Mouse (Mus musculus): Measurements from ENCODE around the gene Rbck1. TPM values are rescaled to one million over a fixed set of nuclear protein-coding genes. Genes with fewer than 3 reads are reported as not detected.
A peak's percentile ranks its signal among the peaks of the same experiment; 100 is the strongest.
"Not testable (repeated sequence)": the region's sequence is repeated elsewhere in the genome, so short reads cannot be mapped to it uniquely, and the experiment has no call there.

The Rbck1 gene
- polyA plus RNA-seq, 1 experiment: 76.2 TPM

DNA sequence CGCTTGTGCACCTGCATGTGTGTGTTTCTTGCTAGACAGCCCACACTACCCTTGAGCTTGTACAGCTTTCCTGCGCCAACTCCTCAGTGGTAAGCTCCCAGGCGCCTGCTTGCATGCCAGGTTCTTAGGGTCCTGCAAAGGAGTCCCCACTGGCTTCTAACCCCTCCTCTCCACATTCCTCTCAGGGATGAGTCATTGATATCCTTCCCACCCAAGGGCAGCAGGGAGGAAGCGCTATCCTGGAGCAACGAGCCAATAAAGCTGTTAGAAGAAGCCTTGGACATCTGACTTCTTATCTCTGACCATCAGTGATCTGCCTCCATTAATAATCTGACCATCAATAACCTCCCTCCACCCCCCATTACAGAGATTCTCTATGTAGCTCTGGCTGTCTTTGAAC lies 35.5 kb upstream of the Rbck1 start:
- Histone ChIP-seq H3K4me1 (ENCODE audit: control insufficient read depth, insufficient read depth, low read length) (peaks cover 11% of the 10 kb centered on the region), H3K4me3 (ENCODE audit: control insufficient read depth, low read depth, low read length) (no peak overlapping the region), H3K27me3 (ENCODE audit: control insufficient read depth, insufficient read depth, low read length) (no peaks in the 10 kb centered on the region), H3K36me3 (ENCODE audit: control insufficient read depth, insufficient read depth, low read length) (no peaks in the 10 kb centered on the region), H3K27ac (ENCODE audit: control insufficient read depth, insufficient read depth, low read depth, low read length) (no peak overlapping the region)
- TF ChIP-seq CTCF (IDR thresholded peaks at IDR 0.05; ENCODE audit: control insufficient read depth, insufficient read depth, insufficient replicate concordance, low read depth, low read length): no peak
- TF ChIP-seq POLR2A (IDR thresholded peaks at IDR 0.05; ENCODE audit: control insufficient read depth, low read depth, low read length): no peak

DNA sequence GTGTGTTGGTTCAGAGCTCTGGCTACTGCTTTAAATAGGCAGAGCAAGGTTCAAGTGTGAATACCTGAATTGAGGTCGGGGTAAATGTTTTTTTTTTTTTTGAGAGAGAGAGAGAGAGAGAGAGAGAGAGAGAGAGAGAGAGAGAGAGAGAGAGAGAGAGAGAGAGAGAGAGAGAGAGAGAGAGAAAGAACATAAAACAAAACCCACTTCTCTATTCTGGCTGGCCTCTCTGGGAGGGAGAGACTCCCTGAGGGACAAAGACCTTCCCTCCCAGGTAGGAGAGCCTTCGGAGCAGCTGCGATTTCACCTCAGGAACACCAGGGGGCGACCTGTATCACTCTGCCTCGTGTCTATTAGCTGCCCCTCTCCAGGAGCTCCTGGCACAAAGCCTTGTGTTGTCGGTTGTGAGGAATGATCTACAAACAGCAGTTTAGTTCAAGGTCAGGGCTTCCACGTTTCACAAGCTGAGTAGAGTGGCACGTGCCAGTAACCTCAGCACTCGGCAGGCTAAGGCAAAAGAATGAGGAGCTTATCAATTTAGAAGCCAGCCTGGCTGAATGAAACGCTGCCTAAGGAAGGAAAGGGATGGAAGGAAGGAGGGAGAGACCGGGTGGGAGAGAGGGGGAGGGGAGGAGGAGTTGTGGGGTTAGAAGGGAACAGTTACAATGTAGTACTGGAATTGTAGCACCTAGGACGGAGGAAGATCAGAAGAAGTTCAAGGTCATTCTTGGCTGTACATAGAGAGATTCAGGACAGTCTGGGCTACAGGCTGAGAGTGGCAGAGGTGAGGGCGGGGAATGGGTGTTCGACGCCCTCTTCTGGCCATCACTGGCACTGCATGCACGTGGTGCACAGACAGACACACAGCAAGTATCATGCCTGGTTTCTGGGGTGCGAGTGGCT lies 31.0 kb upstream of the Rbck1 start:
- H3K4me1 ChIP-seq (ENCODE audit: control insufficient read depth, insufficient read depth, low read length): peaks cover 4% of the 10 kb centered on the region
- peak overlapping the region; percentile 50 for H3K4me3 ChIP-seq (ENCODE audit: control insufficient read depth, low read depth, low read length)
- H3K27ac ChIP-seq (ENCODE audit: control insufficient read depth, insufficient read depth, low read depth, low read length): no peak overlapping the region
- no peak for TF ChIP-seq POLR2A (IDR thresholded peaks at IDR 0.05; ENCODE audit: control insufficient read depth, low read depth, low read length)
- TF ChIP-seq CTCF (IDR thresholded peaks at IDR 0.05; ENCODE audit: control insufficient read depth, insufficient read depth, insufficient replicate concordance, low read depth, low read length): peak; percentile 100
- no peaks in the 10 kb centered on the region for H3K36me3 ChIP-seq (ENCODE audit: control insufficient read depth, insufficient read depth, low read length)
- H3K27me3 ChIP-seq (ENCODE audit: control insufficient read depth, insufficient read depth, low read length): no peaks in the 10 kb centered on the region

DNA sequence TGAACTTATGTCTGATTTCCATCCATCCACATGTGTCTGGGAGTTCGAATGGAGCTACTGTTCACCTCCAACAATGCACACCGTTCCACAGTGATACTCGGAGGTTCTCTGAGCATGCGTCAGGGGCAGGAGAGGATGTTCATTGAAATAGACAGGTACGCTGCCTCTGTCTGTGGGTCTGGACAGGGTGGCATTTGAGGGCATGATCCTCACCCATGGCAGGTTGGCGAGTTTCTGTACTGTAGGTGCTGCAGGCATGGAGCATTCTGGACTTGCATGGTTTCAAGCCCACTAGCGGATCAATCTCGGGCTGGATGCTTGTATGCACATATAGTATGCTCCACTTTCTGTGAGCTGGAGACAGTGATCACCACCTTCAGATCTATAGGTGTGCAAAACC lies 28.7 kb upstream of the Rbck1 start:
- no peak overlapping the region for H3K27ac ChIP-seq (ENCODE audit: control insufficient read depth, insufficient read depth, low read depth, low read length)

DNA sequence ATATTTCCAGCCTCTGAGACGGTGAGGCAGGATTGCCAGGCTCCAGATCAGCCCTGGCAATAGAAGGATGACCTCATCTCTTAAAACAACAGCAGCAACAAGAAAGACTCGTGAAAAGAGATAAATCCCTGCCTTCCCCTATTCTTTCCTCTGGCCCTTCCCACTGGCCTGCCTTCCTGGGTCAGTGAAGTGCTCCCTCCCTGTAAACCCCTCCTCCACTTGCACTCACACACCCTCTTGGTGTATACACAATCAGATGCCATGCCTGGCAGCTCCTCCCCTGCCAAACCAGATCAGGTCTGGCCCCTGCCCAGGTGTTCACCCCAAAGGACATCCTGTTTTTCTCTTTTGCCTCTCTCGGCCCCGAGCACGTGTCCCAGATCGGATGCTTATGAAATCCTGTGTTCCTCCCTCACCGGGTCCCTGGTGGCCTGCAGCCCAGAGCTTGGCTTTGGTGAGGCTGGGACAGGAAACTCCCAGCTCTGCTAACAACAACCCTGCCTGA lies 27.9 kb upstream of the Rbck1 start:
- Histone ChIP-seq H3K27me3 (ENCODE audit: control insufficient read depth, insufficient read depth, low read length) (no peaks in the 10 kb centered on the region), H3K4me1 (ENCODE audit: control insufficient read depth, insufficient read depth, low read length) (peaks cover 4% of the 10 kb centered on the region), H3K4me3 (ENCODE audit: control insufficient read depth, low read depth, low read length) (no peak overlapping the region), H3K27ac (ENCODE audit: control insufficient read depth, insufficient read depth, low read depth, low read length) (no peak overlapping the region), H3K36me3 (ENCODE audit: control insufficient read depth, insufficient read depth, low read length) (no peaks in the 10 kb centered on the region)
- no peak for TF ChIP-seq CTCF (IDR thresholded peaks at IDR 0.05; ENCODE audit: control insufficient read depth, insufficient read depth, insufficient replicate concordance, low read depth, low read length)
- no peak for TF ChIP-seq POLR2A (IDR thresholded peaks at IDR 0.05; ENCODE audit: control insufficient read depth, low read depth, low read length)

More for the DNA sequence above, 28.7 kb upstream of the Rbck1 start:
- H3K27me3 ChIP-seq (ENCODE audit: control insufficient read depth, insufficient read depth, low read length): no peaks in the 10 kb centered on the region
- TF ChIP-seq POLR2A (IDR thresholded peaks at IDR 0.05; ENCODE audit: control insufficient read depth, low read depth, low read length) (no peak), CTCF (IDR thresholded peaks at IDR 0.05; ENCODE audit: control insufficient read depth, insufficient read depth, insufficient replicate concordance, low read depth, low read length) (no peak)
- no peaks in the 10 kb centered on the region for H3K36me3 ChIP-seq (ENCODE audit: control insufficient read depth, insufficient read depth, low read length)
- peaks cover 4% of the 10 kb centered on the region for H3K4me1 ChIP-seq (ENCODE audit: control insufficient read depth, insufficient read depth, low read length)
- no peak overlapping the region for H3K4me3 ChIP-seq (ENCODE audit: control insufficient read depth, low read depth, low read length)

DNA sequence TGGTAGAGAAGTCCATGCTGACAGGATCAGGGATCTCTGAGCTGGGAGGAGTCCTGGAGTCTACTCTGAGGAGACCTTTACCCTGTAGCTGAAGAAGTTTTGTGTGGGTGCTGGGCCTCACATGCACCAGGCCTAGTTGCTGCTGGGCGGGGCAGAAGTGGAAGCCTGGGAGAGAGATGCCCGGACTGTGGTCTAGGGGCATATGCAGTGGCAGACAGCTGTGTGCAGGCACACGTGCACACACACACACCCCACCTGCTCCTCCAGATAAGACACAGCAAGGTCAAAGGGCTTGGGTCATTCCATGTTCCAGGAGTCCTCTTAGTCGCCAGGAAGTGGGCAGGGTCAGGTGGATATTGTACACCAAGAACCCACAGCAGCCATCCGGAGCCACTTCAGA lies 27.2 kb upstream of the Rbck1 start:
- Histone ChIP-seq H3K36me3 (ENCODE audit: control insufficient read depth, insufficient read depth, low read length) (no peaks in the 10 kb centered on the region), H3K27ac (ENCODE audit: control insufficient read depth, insufficient read depth, low read depth, low read length) (no peak overlapping the region), H3K4me1 (ENCODE audit: control insufficient read depth, insufficient read depth, low read length) (peaks cover 4% of the 10 kb centered on the region), H3K27me3 (ENCODE audit: control insufficient read depth, insufficient read depth, low read length) (no peaks in the 10 kb centered on the region), H3K4me3 (ENCODE audit: control insufficient read depth, low read depth, low read length) (no peak overlapping the region)
- TF ChIP-seq POLR2A (IDR thresholded peaks at IDR 0.05; ENCODE audit: control insufficient read depth, low read depth, low read length) (no peak), CTCF (IDR thresholded peaks at IDR 0.05; ENCODE audit: control insufficient read depth, insufficient read depth, insufficient replicate concordance, low read depth, low read length) (no peak)

DNA sequence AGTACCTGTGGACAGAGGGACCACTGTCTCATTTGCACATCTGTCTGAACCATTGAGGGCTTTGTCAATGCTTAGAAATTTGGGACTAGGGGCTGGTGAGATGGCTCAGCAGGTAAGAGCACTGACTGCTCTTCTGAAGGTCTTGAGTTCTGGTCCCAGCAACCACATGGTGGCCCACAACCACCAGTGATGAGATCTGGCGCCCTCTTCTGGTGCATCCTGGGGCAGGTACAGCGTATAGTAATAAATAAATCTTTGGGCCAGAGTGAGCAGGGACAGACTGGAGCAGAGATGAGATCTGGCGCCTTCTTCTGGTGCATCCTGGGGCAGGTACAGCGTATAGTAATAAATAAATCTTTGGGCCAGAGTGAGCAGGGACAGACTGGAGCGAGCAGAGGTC lies 26.5 kb upstream of the Rbck1 start:
- not testable (repeated sequence) for H3K4me3 ChIP-seq (ENCODE audit: control insufficient read depth, low read depth, low read length); H3K36me3 ChIP-seq (ENCODE audit: control insufficient read depth, insufficient read depth, low read length); H3K27me3 ChIP-seq (ENCODE audit: control insufficient read depth, insufficient read depth, low read length); H3K27ac ChIP-seq (ENCODE audit: control insufficient read depth, insufficient read depth, low read depth, low read length); H3K4me1 ChIP-seq (ENCODE audit: control insufficient read depth, insufficient read depth, low read length)
- TF ChIP-seq CTCF (IDR thresholded peaks at IDR 0.05; ENCODE audit: control insufficient read depth, insufficient read depth, insufficient replicate concordance, low read depth, low read length): peak; percentile 43; the same call in 1 of the 2 replicates

DNA sequence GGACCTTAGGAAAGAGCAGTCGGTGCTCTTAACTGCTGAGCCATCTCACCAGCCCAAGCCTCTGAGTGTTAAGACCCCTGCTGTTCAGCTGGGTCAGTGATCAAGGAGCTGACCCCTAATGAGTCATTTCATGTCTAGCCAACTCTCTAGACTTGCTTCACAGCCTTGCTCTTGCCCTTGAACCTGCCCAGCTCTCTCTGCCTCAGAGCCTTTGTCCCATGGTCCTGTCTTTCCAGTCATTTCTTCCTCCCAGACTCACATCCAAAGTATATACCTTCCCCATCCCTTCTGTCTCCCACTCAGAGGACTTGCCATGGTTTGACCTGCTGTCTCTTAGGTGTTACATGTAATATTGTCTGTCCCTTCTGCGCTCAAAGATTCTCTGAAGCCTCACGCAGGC lies 24.8 kb upstream of the Rbck1 start:
- H3K27ac ChIP-seq (ENCODE audit: control insufficient read depth, insufficient read depth, low read depth, low read length): no peak overlapping the region
- H3K4me3 ChIP-seq (ENCODE audit: control insufficient read depth, low read depth, low read length): no peak overlapping the region
- H3K4me1 ChIP-seq (ENCODE audit: control insufficient read depth, insufficient read depth, low read length): no peaks in the 10 kb centered on the region
- no peak for TF ChIP-seq POLR2A (IDR thresholded peaks at IDR 0.05; ENCODE audit: control insufficient read depth, low read depth, low read length)
- TF ChIP-seq CTCF (IDR thresholded peaks at IDR 0.05; ENCODE audit: control insufficient read depth, insufficient read depth, insufficient replicate concordance, low read depth, low read length): no peak
- H3K27me3 ChIP-seq (ENCODE audit: control insufficient read depth, insufficient read depth, low read length): no peaks in the 10 kb centered on the region
- H3K36me3 ChIP-seq (ENCODE audit: control insufficient read depth, insufficient read depth, low read length): no peaks in the 10 kb centered on the region
